Mouse (Mus musculus) midbrain, embryonic 15.5 days (tissue): ENCODE data around the gene Mbd5. TPM values are rescaled to one million over a fixed set of nuclear protein-coding genes. Genes with fewer than 3 reads are reported as not detected.

ENCODE experiments used
- ATAC-seq: fragments of 200-750 bp; cut with Nextera tagmentation; replicated peaks from 2 replicates; pipeline ENCODE4 v1.8.0; 2017; ENCODE audit warnings: moderate TSS enrichment
- H3K27ac ChIP-seq: fragments of 300-500 bp; sonication (generic); 2 replicates; pipeline ENCODE4 v1.5.1; 2015; ENCODE audit warnings: mild to moderate bottlenecking, inconsistent platforms
- H3K27me3 ChIP-seq: fragments of 300-500 bp; sonication (generic); replicated peaks from 2 replicates; pipeline ENCODE4 v1.6.1; 2015; ENCODE audit warnings: inconsistent platforms
- H3K36me3 ChIP-seq: fragments of 300-500 bp; sonication (generic); replicated peaks from 2 replicates; pipeline ENCODE4 v1.6.1; 2015; ENCODE audit warnings: inconsistent platforms
- H3K4me1 ChIP-seq: fragments of 300-500 bp; sonication (generic); 2 replicates; pipeline ENCODE4 v1.6.1; 2015; ENCODE audit warnings: inconsistent platforms
- H3K4me2 ChIP-seq: fragments of 300-500 bp; sonication (generic); 2 replicates; pipeline ENCODE4 v1.6.1; 2015; ENCODE audit warnings: inconsistent platforms, mild to moderate bottlenecking, moderate library complexity
- H3K4me3 ChIP-seq: fragments of 300-500 bp; sonication (generic); 2 replicates; pipeline ENCODE4 v1.5.1; 2015; ENCODE audit warnings: mild to moderate bottlenecking, inconsistent platforms
- H3K9ac ChIP-seq: fragments of 300-500 bp; sonication (generic); 2 replicates; pipeline ENCODE4 v1.6.1; 2015; ENCODE audit warnings: mild to moderate bottlenecking, inconsistent platforms
- H3K9me3 ChIP-seq: fragments of 300-500 bp; sonication (generic); 2 replicates; pipeline ENCODE4 v1.6.1; 2016; ENCODE audit warnings: inconsistent platforms
- WGBS: fragments of 180-500 bp; shearing (Covaris S2); methylation state at CpG from one replicate; pipeline ENCODE4 v1.1.7; 2015; ENCODE audit warnings: mixed read lengths; 5-methylcytosine and 5-hydroxymethylcytosine counted together
- polyA plus RNA-seq: library from polyadenylated mRNA; unstranded; fragments of >200 nt; fragmentation: Nextera tagmentation; extraction: Ambion mirVana; gene quantifications from 2 replicates; pipeline ENCODE4 v1.2.1, GENCODE M21; 2015

The Mbd5 gene
- polyA plus RNA-seq, 1 experiment from 2014 or later: 46.6 TPM

DNA sequence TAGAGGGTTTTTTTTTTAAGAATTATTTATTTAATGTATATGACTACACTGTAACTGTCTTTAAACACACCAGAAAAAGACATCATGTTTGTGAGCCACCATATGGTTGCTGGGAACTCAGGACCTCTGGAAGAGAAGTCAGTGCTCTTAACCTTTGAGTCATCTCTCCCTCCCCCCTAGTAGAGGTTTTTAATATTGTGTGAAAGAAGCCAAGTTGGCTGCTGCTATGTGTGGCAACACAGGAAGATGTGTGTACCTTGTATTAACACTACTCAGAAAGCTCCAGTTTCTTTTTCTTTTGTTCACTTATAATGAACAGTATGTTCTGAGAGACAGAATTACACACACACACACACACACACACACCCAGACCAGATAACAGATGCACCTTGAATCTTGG lies 334.3 kb downstream of the Mbd5 start:
- H3K9me3 ChIP-seq: no peaks in the 10 kb centered on the region
- ATAC-seq: no peak
- no peaks in the 10 kb centered on the region for H3K4me1 ChIP-seq

DNA sequence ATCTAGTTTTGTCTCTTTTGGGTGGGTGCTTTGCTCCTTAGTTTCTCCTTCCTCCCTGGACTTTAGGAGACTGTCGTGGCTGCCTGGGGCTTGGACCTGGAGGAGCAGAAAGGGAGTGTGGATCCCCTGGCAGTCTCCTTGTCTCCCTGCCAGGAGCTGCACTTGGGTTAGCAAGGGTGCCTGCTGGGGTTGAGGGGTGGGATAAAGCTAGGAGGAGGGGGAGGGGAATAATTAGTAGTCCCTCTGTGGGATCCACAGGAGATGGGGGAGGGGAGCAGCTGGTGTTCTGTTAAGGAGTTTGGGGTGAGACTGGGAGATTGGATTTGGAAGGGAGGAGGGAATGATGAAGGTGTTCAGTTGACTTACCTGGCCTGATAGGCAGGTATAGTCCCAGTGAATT lies 337.7 kb downstream of the Mbd5 start:
- no peak overlapping the region for H3K27ac ChIP-seq
- no peak for ATAC-seq
- 0% methylated on average over 1 of the region's 1 CpGs for WGBS
- H3K4me2 ChIP-seq: no peak overlapping the region
- no peaks in the 10 kb centered on the region for H3K36me3 ChIP-seq
- no peaks in the 10 kb centered on the region for H3K4me1 ChIP-seq
- no peaks in the 10 kb centered on the region for H3K27me3 ChIP-seq
- H3K4me3 ChIP-seq: no peak overlapping the region
- no peaks in the 10 kb centered on the region for H3K9me3 ChIP-seq
- H3K9ac ChIP-seq: no peak overlapping the region

More for the DNA sequence above, 334.3 kb downstream of the Mbd5 start:
- Histone ChIP-seq H3K36me3 (no peaks in the 10 kb centered on the region), H3K4me3 (no peak overlapping the region), H3K27me3 (no peaks in the 10 kb centered on the region), H3K27ac (no peak overlapping the region), H3K9ac (no peak overlapping the region), H3K4me2 (no peak overlapping the region)

DNA sequence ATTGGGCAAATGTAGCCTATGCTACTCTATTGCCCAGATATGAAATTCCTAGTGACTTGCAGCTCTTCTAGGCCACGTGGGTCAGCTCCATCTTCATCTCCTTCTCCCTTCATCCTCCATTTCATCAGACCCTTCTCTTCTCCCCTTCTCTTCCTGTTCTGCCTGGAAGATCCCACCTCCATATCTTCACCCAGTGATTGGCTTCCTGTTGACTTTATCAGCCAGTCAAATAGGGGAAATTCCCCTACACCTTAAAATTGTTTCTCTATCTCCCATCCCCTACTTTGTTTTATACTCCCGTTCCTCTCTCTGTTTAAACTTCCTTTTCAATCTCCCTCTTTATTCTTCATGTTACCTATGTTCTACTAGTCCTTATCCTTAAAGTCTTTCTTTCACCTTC lies 342.4 kb downstream of the Mbd5 start:
- no peak for ATAC-seq
- H3K9me3 ChIP-seq: no peaks in the 10 kb centered on the region
- WGBS: 83% methylated on average over 2 of the region's 2 CpGs

DNA sequence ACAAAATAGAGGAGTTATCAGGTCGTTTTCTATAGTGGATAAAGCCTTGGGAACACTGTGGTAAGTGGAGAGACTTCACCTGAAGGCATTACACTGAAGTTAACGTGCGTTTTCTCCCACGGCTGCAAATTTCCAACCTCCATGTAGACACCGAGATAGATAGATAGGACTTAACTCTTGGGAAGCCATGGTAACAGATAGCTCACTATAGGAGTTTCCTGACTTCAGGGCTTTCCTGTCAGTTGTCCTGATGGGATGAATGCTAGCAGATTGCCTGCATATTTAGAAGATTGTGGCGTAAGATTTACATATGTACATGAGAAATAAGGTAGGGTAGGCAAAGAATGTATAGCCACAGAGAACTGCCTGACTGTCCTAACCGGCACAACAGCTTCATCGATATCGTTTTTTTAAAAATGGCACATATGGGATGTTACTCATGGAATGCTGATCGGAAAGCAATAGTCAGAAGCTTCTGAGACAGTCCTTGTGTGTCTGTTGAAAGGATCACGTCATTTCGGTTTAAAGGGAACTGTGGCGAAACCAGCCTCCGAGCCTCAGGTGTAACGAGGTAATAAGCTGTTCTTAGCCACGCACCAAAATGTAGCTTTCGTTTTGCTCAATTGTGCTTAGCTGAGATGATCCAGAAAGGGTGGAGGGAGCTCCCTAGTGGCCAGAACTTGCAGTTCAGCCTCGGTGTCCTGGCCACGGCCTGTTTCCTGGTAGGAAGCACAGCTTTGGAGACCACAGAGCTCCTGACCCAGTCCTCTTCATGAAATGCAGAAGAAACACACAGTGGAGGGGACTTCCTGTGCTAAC lies 363.5 kb downstream of the Mbd5 start:
- no peak overlapping the region for H3K27ac ChIP-seq
- peak overlapping the region; percentile 41 for H3K4me2 ChIP-seq
- H3K4me3 ChIP-seq: peak overlapping the region; percentile 23; the same call in 1 of the 2 replicates
- H3K4me1 ChIP-seq: no peaks in the 10 kb centered on the region
- H3K27me3 ChIP-seq: no peaks in the 10 kb centered on the region
- no peaks in the 10 kb centered on the region for H3K36me3 ChIP-seq
- peak; percentile 93 for ATAC-seq
- WGBS: 41% methylated on average over 19 of the region's 19 CpGs
- no peak overlapping the region for H3K9ac ChIP-seq
- no peaks in the 10 kb centered on the region for H3K9me3 ChIP-seq

More for the DNA sequence above, 342.4 kb downstream of the Mbd5 start:
- Histone ChIP-seq H3K4me1 (no peaks in the 10 kb centered on the region), H3K4me3 (no peak overlapping the region), H3K9ac (no peak overlapping the region), H3K4me2 (no peak overlapping the region), H3K27me3 (no peaks in the 10 kb centered on the region), H3K27ac (no peak overlapping the region), H3K36me3 (0 out of 2 replicates have a peak, but pooled peaks cover 3% of the 10 kb centered on the region)

DNA sequence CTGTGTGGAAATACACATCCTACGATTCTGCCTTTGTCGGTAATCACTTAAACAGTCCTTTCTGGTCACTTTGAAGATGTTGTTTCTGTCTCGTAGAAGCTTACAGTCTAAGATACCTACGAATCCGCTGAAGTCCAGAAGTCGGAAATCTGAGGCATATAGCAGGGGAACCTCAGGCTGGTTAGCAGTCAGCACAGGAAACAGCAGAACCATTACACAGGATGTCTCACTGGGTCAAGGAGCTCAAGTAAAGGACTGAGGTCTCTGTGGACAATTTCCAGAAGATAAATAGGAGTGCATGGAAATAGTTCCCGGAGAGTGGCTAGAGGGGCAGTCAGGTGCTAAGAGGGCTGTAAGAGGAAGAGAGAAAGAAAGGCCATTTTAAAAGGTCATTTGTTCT lies 384.3 kb downstream of the Mbd5 start:
- no peak for ATAC-seq
- H3K27ac ChIP-seq: no peak overlapping the region
- WGBS: 93% methylated on average over 7 of the region's 7 CpGs
- H3K36me3 ChIP-seq: no peaks in the 10 kb centered on the region
- no peak overlapping the region for H3K9ac ChIP-seq
- H3K4me2 ChIP-seq: no peak overlapping the region
- H3K4me3 ChIP-seq: no peak overlapping the region
- no peaks in the 10 kb centered on the region for H3K27me3 ChIP-seq
- H3K4me1 ChIP-seq: no peaks in the 10 kb centered on the region
- H3K9me3 ChIP-seq: no peaks in the 10 kb centered on the region

DNA sequence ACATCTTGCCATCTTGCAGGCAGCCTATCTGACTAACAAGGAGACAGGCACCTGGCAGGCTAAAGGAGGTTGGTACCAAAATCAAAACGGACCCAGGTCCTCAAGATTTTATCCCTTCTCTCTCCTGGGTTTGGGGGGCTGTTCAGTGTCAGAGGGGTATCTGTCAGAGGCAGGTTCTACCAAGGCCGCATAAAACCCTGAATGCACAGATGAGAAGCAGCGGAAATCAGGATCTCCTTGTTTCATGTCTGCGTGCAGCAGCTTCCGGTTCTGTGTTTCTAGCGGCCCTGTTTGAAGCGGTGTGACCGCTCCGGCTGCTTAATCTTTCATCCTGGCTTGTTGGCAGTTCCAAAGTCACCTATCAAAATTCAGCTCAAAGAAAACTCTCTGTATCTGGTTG lies 386.0 kb downstream of the Mbd5 start:
- no peak for ATAC-seq
- no peaks in the 10 kb centered on the region for H3K4me1 ChIP-seq
- no peak overlapping the region for H3K4me3 ChIP-seq
- 89% methylated on average over 9 of the region's 9 CpGs for WGBS
- no peaks in the 10 kb centered on the region for H3K36me3 ChIP-seq
- H3K9me3 ChIP-seq: no peaks in the 10 kb centered on the region
- H3K9ac ChIP-seq: no peak overlapping the region
- no peak overlapping the region for H3K4me2 ChIP-seq
- H3K27ac ChIP-seq: no peak overlapping the region
- H3K27me3 ChIP-seq: no peaks in the 10 kb centered on the region

DNA sequence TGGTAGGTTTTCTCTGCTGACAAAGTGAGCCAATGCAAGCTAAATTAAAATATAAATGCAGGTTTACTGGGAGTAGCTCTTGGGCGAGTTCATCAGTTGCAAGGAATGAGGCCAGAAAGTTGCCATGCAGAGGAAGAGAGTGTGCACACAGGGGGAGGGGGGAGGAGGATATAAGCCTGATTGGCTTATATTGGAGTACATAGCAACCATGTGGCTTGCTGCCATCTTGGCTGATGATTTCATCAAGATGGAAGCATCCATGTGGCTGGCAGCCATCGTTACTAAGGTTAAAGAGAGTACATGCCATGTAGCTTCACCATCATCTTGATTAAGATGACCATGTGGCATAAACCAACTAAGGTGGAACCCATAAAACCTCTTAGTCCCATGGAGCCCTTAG lies 395.0 kb downstream of the Mbd5 start:
- H3K27me3 ChIP-seq: no peaks in the 10 kb centered on the region
- H3K36me3 ChIP-seq: no peaks in the 10 kb centered on the region
- H3K4me3 ChIP-seq: no peak overlapping the region
- H3K27ac ChIP-seq: no peak overlapping the region
- H3K4me2 ChIP-seq: no peak overlapping the region
- H3K9me3 ChIP-seq: no peaks in the 10 kb centered on the region
- H3K9ac ChIP-seq: no peak overlapping the region
- 84% methylated on average over 2 of the region's 2 CpGs for WGBS
- no peak for ATAC-seq
- no peaks in the 10 kb centered on the region for H3K4me1 ChIP-seq

DNA sequence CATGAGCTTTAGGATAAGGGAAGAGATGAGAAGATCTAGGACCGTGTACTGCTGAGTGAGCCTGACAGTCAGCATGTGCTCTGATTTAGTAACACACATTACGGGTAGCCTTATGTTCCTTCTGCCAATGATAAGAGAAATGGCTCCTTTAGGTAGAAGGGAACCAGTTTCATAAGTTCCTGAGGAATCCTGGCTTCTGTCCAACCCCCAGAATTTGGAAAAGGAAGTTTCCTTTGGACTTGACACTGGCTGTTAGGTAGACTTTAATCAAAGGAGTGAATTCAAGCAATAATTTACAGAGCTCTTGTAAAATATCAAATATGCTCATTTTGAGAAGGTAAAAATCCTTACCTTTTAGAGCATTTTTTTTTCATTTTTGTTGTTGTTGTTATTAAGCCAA lies 396.5 kb downstream of the Mbd5 start:
- Histone ChIP-seq H3K27me3 (no peaks in the 10 kb centered on the region), H3K4me3 (no peak overlapping the region), H3K4me1 (no peaks in the 10 kb centered on the region), H3K27ac (no peak overlapping the region), H3K9me3 (no peaks in the 10 kb centered on the region), H3K36me3 (no peaks in the 10 kb centered on the region), H3K9ac (no peak overlapping the region), H3K4me2 (no peak overlapping the region)
- WGBS: 83% methylated on average over 2 of the region's 2 CpGs
- ATAC-seq: no peak

DNA sequence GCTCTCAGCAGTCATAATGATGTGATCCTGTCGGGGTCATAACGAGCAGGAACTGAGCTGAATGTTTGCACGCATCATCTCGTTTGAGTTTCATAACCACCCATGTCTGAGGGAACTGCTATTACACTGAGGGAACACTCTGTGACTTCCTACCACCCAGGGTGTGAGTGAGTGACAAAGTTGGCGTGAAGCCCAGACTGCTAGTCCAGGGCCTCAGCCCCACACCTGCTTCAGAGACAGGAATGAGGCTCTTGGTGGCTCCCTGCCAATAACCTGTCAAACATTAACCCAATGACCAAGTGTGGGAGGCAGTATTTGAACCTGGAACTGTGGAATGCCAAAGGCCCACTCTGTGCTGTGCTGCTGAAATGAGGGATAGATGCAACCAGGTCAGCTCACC lies 400.5 kb downstream of the Mbd5 start:
- 56% methylated on average over 5 of the region's 5 CpGs for WGBS
- no peaks in the 10 kb centered on the region for H3K27me3 ChIP-seq
- H3K4me1 ChIP-seq: no peaks in the 10 kb centered on the region
- no peak overlapping the region for H3K4me2 ChIP-seq
- ATAC-seq: no peak
- H3K27ac ChIP-seq: no peak overlapping the region
- H3K4me3 ChIP-seq: no peak overlapping the region
- H3K9ac ChIP-seq: no peak overlapping the region
- H3K9me3 ChIP-seq: no peaks in the 10 kb centered on the region
- H3K36me3 ChIP-seq: no peaks in the 10 kb centered on the region

DNA sequence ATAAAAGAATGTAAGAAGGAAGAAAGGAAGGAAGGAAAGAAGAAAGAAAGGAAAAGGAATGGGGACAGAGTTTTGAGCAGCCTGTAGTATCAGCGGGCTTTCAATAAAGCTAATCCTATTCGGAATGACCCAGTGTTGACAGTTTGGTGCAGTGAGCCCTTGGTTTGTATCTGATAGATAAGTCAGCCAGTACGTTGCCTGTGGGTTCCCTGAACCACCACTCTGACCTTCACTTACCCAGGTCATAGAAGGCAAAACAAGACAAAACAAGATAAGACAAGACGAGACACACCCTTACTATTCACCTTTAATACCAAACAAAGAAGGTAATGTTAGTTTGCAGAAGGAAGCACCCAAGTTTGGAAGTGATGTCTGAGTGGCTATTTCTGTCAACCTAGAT lies 401.5 kb downstream of the Mbd5 start:
- Histone ChIP-seq H3K27me3 (no peaks in the 10 kb centered on the region), H3K9ac (no peak overlapping the region), H3K27ac (no peak overlapping the region), H3K4me3 (no peak overlapping the region), H3K36me3 (no peaks in the 10 kb centered on the region), H3K9me3 (no peaks in the 10 kb centered on the region), H3K4me1 (no peaks in the 10 kb centered on the region), H3K4me2 (no peak overlapping the region)
- ATAC-seq: no peak
- 89% methylated on average over 4 of the region's 4 CpGs for WGBS

DNA sequence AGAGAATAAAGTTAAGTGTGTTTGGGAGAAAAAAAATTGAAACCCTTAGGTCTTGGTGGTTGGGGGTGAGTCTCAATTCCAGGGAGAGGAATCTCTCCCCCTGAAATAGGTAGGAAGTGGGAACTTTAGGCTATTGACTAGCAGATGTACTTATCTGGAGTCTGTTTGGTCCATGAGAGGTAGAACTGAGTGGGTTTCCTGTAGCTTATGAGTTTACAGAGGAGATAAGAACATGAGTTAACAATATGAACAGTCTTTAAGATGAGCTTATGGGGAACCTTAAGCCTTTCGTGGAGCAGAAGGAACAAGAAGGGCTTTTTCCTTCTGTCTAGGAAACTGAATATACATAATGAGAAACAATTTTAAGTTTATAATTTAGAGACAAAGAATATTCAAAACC lies 404.8 kb downstream of the Mbd5 start:
- no peak for ATAC-seq
- H3K27me3 ChIP-seq: no peaks in the 10 kb centered on the region
- H3K4me2 ChIP-seq: no peak overlapping the region
- H3K9me3 ChIP-seq: no peaks in the 10 kb centered on the region
- H3K27ac ChIP-seq: no peak overlapping the region
- H3K4me1 ChIP-seq: no peaks in the 10 kb centered on the region
- H3K9ac ChIP-seq: no peak overlapping the region
- no peaks in the 10 kb centered on the region for H3K36me3 ChIP-seq
- H3K4me3 ChIP-seq: no peak overlapping the region
- WGBS: 90% methylated on average over 1 of the region's 1 CpGs

DNA sequence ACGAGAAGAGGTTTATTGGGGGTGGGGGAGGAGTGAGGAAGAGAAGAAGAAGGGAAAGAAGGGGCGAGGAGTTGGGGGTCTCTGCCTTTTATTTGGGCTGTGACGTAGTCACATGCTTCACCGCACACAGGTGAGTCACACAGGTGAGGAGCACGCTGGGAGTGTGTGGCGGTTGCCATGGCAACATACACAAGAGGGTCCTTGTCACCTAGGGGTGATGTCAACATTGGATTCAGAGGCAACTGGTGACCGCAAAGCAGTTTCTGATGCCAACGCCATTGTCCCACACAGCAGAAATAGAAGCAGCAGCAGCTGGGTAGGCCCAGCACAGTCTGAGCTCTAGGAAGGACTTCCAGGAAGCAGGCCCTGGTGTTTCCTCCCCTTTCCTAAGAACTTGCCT lies 406.6 kb downstream of the Mbd5 start:
- H3K9ac ChIP-seq: no peak overlapping the region
- H3K36me3 ChIP-seq: no peaks in the 10 kb centered on the region
- ATAC-seq: 0 out of 2 replicates have a peak, but pooled peaks have one; percentile 27
- H3K4me1 ChIP-seq: no peaks in the 10 kb centered on the region
- H3K4me2 ChIP-seq: no peak overlapping the region
- H3K27me3 ChIP-seq: no peaks in the 10 kb centered on the region
- WGBS: 86% methylated on average over 8 of the region's 8 CpGs
- H3K27ac ChIP-seq: no peak overlapping the region
- no peaks in the 10 kb centered on the region for H3K9me3 ChIP-seq
- no peak overlapping the region for H3K4me3 ChIP-seq

DNA sequence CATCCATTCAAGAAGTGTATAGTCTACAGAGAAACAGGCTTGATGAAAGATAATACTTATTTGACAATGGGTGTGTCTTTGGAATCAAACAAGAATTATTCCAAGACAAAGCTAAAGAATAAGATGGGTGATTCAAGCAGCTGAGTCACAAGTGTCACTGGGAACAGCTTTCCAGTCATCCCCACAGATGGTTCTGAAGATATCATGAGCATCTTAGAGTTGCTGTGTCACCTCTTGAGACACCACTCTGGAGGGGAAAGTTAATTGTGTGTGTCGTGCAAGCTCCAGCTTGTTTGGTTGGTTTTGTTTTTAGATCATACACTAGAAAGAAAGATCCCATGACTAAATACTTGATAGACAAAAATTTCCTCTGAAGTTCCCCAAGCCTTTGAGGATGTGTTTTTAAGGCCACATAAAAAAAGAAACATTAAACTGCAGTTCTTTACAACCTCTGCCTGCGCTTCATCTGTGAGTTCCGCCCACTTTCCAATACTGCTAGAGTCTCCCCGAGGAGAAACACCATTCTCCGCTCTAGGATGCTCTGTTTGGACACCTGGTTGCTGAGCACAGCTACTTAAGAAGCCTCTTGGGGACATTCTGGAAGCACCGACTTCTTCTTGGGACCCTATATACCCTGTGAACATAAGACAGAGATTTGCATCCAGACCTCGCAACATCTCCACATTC lies 409.0 kb downstream of the Mbd5 start:
- no peak overlapping the region for H3K9ac ChIP-seq
- H3K4me3 ChIP-seq: no peak overlapping the region
- H3K27ac ChIP-seq: no peak overlapping the region
- H3K27me3 ChIP-seq: no peaks in the 10 kb centered on the region
- WGBS: 84% methylated on average over 7 of the region's 7 CpGs
- no peak overlapping the region for H3K4me2 ChIP-seq
- ATAC-seq: no peak
- H3K9me3 ChIP-seq: no peaks in the 10 kb centered on the region
- H3K36me3 ChIP-seq: no peaks in the 10 kb centered on the region
- H3K4me1 ChIP-seq: no peaks in the 10 kb centered on the region
